Mouse (Mus musculus) erythroblast, embryonic 14.5 days (primary cell): ENCODE data around the gene Nup37.

ENCODE experiments used
- GATA1 ChIP-seq: IDR thresholded peaks from 2 replicates; pipeline ENCODE4 v1.6.1; 2012; ENCODE audit warnings: low read length, inconsistent platforms, mixed read lengths
- TAL1 ChIP-seq: IDR thresholded peaks from 3 replicates; pipeline ENCODE4 v1.6.1; 2012; ENCODE audit warnings: low read length, inconsistent platforms, mixed read lengths

- TF ChIP-seq GATA1 (no peak), TAL1 (no peak)
Measured at GRCm38 (mm10) chr10:88146707-88147477, at the start of gene Nup37, which contains the start of gene Parpbp.
